Mouse (Mus musculus) lung, postnatal 36 days (tissue): ENCODE results near the gene Disc1.
A peak's percentile ranks its signal among the peaks of the same experiment; 100 is the strongest.

Source experiments
- DNase-seq: peaks from one replicate; pipeline ENCODE4 v3.0.0; 2022; ENCODE audit warnings: mixed read lengths

Disc1 gene

DNA sequence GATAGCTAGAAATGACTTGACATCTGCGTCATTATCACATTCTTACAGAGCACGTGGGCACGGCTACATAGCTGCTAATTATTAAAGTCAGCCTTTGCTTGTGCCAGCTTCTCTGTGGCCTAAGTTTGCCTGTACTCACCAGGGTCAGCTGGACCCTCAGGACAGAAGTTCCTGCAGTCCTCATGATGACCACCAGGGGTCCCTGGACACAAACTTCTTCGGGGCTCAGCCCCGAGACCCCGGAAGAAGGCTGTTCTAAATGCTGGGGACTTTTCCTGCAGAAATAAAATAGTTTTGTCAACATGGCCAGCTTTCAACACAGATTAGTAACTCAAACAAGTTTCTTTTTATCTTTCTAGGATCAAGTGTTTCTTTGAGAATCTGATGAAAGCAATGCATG lies 74.3 kb downstream of the Disc1 start:
- DNase-seq = peak; percentile 51

DNA sequence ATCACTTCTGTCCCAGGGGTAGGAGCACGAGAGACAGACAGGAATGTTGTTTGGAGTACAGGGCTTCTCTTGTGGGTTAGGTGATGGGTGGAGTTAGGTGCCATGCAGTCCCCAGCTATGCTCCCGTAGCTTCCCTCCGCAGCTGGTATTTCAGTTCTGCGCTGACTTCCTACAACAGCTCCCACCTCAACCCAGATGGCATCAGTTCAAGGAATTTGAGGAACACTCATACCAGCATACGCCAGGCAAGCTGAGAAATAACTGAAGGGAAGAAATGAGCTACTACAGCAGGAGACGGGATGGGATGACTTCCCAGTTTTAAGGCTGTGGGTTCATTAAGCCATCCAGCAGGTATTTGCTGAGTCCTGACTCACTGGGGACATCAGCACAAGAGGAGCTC lies 76.8 kb downstream of the Disc1 start:
- no peak for DNase-seq

DNA sequence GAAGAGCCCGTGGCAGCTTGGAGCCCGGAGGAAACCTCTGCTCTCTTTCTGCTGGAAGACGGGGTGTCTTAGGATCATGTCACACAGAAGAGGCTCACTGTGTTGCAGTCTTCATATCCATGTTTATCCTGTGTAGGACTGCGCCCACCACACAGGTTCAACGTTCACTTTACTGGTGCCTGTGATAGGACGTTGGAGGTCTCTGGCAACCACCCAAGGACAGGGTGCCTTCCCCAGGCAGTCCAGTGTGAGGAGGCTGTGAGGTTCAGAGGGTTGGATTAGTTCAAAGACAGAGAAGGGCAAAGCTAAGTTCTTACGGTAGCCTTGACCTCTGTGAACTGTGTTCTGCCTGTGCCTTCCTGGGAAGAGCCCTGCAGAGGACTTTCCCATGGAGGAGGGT lies 77.3 kb downstream of the Disc1 start:
- DNase-seq = no peak

DNA sequence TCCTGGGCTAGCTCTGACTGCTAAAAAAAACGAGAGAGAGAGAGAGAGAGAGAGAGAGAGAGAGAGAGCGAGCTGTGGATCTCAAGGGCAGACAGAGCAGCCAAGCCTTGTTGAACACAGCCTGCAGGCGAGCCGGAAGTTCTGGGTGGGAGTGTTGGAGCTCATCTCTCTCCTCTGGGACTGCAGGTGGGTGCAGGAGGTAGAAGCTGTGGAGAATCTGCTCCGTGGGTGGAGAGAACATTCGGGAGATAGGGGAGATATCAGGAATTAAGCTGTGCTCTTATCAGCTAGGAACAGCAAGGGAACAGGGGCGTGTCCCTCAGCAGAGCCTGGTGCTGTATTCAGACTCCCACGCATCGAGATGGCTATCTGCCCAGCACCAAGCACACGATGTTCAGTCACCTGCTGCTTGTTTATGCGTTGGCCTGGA lies 79.7 kb downstream of the Disc1 start:
- peak; percentile 76 for DNase-seq

DNA sequence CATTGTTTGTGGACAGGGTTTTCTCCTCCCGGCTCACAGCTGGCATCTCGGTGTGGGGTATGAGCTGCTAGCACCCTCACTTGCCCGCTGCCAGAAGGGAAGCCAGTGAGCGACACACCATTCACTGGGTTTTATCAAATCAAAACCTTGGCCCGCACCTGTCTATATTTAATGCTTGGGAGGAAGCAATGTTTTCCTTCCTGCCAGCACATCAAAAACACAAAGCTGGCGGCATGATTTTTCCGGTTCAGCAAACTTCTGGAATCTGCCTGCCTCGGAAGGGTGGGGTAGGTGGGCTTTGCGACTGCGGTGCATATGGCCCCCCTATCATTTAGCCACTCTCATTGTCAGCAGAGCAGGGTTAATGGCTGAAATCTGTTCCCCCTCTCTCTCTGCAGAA lies 80.9 kb downstream of the Disc1 start:
- DNase-seq = peak; percentile 25

DNA sequence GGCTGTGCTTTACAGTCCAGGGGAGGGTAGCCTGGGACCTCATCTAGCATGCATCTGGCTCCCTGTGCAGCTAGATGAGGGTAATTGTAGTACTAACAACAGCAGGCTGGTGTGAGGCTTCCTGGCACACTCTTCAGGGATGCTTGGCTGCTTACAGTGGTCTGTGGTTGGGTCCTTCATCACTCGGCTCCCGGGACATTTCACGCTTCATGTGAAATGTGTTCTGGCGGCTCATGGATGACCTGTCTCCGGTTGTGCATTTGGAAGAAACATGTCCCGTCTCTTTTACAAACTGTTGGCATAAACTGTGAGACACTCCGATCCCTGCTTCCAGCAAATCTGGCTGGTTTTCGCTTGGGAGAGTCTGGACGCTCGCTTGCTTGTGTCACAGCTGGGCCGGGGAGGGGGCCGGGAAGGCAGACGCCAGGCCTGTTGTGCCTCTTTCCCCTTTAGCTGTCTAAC lies 85.7 kb downstream of the Disc1 start:
- DNase-seq = no peak

DNA sequence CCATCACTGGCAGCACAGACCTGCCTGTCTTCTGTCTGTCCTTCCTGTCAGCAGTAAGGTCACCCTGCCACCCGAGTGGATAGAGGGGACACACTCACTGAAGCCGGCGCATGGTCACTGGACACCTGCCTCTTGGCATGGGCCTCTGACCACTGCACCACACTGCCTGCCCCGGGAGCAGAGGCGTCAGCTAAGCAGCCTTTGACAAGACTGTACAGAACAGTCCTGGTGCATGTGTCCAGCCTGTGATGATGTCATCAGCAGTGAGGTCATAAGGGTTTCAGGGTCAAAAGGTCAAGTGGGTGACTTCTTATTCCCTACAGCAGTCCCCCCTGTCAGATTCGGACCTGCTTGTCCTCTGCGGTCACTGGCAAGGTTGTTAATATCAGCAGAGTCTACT lies 87.0 kb downstream of the Disc1 start:
- no peak for DNase-seq

DNA sequence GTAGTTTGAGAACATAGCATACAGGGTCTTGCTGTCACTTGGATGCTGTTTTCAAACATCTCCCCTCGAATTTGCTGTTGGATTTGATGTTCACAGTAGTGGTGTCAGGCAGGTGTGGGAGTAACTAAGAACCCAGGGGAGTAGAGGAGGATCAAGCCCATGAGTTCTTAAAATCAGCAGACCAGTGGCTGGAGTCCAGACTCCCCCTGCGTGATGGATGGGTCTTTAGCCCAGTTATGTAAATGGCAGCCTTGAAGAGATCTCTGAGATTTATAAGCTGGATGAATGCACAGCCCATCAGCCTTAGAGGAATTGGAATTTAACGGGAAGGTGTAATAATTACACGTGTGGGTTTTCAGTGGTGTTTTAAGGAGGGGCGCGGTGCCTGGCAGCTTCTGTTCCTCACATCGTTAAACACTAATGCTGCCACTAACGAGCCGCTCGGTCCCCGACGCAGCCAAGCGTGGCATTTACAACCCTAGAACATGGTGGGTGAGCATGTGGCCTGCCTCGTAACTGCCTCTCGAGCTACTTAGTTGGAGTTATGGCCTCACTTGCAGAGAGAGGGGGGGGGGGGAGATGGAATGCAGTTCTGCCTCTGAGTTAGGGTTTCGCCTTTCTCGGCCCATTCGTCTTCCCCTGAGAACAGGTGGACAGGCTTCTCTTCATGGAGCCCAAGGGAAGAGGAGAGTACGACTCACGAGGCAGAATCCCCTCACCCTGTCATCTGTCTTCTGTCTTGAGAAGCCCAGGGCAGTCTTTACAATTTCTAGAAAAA lies 103.1 kb downstream of the Disc1 start:
- DNase-seq = no peak

DNA sequence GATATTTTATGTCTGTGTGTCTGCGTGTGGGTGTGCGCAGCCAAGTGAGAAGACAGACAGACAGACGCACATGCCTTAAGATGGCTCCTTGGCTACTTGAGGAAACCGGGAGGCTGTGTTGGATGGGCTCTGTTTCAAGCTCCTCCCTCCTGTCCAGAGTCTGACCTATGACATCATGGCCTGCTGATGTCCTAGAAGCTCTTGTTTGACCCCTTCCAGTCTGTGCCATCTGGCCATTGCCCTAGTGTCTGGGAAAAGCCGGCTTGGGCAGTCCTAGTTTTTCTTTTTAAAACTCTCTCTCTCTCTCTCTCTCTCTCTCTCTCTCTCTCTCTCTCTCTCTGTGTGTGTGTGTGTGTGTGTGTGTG lies 103.6 kb downstream of the Disc1 start:
- peak; percentile 39 for DNase-seq

DNA sequence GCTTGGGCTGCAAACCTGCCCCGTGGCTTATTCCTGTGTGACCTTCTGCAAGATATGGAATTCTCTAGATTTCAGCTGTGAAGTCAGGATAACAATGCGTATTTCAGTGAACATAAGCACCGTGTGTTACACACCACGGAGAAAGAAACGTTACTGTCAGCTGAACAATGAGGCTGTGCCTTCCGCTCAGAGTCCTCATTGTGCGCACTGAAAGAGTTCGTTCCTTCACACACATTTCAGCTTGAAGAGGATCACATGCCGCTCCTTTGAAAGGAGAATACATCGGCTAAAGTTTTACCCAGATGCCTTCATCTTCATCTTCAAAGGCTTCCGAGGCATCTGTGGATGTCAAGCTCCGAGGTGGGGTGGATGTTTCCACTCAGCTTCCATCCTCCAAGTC lies 105.4 kb downstream of the Disc1 start:
- no peak for DNase-seq

DNA sequence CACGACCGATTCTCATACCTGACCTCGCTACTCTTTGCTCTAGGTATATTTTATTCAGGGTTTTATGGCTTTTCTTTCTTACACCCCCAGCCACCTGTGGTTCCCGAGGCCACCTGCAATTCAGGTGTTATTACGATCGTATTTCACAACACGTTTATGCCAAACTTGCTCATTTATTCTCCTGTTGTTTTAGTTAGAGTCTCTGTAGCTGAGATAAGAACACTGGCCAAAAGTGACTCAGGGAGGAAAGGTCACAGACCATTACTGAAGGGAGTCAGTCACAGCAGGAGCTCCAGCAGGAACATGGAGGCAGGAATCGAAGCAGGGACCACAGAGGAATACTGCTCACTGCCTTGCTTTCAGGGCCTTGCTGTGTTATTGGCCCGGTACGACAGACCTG lies 109.5 kb downstream of the Disc1 start:
- DNase-seq = no peak

DNA sequence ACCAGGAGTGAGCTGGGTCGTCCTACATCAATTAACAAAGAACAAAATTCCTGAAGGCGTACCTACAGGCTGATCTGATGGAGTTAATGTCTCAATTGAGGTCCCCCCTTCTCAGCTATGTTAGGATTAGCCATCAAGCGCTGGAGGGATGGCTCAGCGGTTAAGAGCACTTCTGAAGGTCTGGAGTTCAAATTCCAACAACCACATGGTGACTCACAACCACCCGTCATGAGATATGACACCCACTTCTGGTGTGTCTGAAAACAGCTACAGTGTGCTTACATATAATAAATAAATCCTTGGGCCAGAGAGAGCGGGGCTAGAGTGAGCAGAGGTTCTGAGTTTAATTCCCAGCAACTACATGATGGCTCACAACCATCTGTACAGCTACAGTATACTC lies 109.9 kb downstream of the Disc1 start:
- DNase-seq = no peak

DNA sequence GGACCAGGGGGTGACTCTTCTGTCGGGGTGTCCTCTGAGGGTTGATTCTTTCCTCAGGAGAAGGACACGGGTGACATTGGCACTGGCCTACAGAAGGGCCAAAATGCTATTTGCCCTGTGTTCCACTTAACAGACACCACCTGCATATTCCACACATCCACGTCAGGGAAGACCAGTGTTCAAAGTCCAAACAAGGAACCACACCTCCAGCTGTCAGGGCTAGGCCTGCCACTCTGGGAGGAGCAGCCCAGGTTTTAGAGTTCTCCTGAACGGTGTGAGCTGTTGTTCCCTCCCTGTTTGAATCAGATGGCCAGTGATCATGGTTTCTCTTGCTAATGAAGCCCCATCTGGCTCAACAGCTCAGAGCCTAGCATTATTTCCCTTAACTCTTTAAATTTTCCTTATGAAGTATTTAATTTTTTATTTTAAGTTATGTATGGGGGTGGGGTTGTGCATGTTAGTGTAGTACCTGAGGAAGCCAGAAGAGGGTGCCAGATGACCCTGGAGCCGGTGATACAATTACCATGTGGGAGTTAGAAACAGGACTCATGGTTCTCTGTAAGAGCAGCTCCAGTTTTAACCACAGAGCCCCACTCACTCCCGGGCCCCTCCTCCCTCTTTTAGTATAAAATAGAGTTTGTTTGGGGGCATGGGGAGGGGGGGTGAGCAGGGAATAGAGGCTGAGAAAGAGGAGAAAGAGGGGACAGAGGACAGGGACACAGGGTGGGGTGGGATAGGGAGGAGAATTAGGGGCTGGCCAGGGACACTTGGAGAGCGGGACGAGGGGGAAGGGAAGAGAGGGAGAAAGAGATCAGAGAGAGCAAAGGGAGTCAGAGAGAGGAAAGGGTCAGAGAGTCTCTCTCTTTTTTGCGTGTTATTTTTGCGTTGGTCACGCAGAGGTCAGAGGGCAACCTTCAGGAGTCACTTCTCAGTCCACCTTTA lies 111.8 kb downstream of the Disc1 start:
- peak; percentile 69 for DNase-seq

DNA sequence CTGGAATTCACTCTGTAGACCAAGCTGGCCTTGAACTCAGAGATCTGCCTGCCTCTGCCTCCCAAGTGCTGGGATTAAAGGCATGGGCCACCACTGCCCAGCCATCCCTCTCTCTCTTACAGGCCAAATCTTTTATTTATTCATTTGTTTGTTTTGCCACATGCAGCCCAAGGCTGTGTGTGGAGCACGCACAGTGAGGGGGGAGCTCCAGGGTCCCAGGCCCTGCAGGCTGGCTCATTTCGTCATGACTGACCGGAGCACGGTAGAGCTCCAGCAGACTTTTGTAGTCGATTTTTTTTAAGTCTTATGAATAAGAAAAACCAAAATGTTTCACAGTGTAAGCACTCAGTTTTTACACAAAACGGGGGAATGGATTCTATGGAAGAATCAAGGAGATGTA lies 112.5 kb downstream of the Disc1 start:
- DNase-seq = no peak

DNA sequence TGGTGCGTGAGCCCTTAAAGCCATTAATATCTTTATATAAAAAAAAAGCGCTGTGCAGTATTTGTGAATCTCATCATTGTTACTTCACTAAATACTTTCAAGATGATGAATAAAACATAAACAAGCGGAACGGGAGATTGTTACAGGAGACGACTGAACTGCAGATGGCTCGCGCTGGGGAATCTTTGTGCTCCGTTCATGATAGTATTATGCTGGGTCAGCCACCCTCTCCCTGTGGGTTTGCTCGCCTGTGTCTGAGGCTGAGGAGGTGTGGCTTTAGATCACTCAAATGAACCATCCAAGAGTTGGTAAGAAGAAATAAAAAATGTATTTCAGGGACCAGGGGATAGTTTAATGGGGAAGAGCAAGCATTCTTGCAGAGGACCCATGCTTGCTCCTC lies 113.0 kb downstream of the Disc1 start:
- DNase-seq = no peak

DNA sequence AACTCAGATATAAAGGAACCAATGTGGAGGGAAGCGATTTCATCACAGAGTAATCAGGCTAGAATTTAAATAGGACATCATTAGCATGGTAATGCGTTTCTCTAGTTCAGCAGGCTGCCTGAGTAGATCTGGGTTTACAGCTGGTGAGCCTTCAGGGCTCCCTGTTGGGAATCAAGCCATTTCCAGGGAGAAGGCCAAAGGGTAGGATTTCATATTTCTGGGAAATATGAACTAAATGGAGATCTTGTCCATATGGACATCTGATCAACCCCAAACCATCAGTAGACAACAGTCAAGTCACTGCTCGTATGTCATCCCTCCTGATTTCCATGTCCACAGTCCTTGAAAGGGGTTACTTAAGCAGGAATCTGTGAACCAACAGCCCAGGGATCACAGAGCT lies 115.6 kb downstream of the Disc1 start:
- peak; percentile 36 for DNase-seq

DNA sequence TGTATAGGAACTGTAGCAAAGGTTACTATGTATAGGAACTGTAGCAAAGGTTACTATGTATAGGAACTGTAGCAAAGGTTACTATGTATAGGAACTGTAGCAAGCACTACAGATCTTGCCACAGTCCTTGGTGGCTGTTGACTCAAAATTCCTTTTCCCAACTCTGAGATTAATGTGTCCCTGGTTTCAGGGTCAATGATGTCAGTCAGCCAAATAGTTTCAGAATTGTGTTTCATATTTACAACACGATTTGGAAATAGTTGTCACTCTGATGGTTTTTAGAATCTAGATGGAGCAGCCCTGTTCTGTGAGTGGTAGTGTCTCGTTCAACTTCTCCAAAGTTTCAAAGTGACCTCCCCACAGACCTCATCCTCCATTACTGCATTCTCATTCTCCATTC lies 117.5 kb downstream of the Disc1 start:
- no peak for DNase-seq

DNA sequence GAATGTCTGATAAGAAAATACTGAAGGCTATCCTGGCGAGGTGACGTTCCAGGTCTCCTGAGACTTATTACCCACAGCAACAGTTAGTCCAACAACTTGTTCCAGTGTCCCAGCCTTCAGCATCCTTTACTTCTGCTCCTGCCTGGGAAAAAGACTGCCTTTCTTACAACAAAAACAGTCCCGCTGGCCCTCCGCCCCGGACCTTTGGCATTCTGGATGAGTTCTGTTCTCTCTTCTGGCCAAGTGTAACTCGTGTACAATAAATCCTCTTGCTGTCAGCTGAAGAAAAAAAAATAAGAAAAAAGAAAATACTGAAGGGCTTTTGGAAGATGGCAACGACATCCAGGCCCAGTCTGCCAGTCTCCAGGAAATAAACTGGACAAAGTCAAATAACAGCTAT lies 120.2 kb downstream of the Disc1 start:
- peak; percentile 81 for DNase-seq

DNA sequence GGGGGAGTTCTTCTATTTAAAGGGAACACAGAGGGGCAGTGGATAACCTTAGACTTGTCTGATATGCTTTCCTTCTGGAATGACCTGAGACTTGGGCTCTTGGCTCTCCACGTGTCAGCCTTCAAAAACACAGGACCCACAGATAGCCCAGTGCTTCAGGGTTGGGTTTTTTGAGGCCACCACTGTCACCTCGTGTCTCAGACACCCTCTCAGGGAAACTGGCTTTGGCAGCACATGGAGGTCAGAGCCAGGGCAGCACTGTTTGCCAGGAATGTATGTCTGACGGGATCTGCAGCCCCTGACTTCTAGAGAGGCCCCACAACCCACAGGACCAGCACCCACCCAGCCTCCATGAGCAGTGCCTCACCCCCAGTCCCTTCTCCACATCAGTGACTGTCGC lies 120.9 kb downstream of the Disc1 start:
- DNase-seq = peak; percentile 63

DNA sequence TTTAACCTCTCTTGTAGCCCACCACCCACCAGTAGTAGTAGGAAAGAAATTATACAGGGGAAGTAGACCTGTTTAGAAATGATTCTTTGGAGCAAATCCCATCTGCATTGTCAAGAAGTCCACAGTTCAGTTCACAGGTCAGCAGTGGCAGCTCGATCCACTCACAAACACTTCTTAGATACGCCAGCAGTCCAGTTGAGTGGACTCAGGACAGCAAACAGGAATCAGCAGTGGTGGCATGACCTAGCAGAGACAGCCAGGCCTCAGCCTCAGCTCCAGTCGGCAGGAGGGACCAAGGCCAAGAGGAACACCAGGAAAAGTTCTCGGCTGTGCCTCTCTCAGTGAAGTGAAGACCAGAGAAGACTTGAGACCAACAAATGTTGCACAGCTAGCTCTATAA lies 121.7 kb downstream of the Disc1 start:
- peak; percentile 70 for DNase-seq

DNA sequence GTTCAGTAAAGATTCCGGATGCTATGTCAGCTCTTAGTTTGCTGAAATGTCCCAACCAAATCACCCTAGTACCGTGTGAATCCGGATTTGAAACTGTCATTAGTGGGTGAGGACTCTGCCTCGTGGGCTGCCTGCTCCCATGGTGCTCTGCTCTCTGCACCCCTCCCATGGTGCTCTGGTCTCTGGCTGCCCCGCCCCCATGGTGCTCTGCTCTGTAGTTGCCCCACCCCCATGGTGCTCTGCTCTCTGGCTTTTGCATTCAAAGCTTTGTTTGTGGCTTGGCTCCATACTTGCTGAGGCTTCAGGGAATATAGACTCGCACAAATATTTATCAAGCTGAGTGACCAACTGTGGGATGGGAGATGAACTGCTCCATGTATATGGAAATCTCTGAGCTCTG lies 123.1 kb downstream of the Disc1 start:
- DNase-seq = no peak

DNA sequence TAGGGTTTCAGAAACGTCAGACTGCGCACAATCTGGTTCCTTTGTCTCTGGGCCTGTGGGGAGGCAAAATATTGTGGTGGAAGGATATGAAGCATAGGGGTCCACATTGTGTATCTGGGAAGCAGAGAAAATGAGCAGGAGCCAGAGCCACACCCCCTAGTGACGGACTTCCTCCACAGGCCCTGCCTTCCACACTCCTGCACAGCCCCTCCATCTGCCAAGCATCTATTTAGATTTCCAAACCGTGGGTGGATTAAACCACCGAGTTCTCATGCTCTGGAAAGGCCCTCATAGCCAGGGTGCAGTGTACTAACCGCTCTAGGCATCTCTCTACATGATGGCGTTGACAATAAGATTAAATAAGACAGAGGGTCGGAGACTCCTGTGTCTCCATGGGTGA lies 124.0 kb downstream of the Disc1 start:
- no peak for DNase-seq

DNA sequence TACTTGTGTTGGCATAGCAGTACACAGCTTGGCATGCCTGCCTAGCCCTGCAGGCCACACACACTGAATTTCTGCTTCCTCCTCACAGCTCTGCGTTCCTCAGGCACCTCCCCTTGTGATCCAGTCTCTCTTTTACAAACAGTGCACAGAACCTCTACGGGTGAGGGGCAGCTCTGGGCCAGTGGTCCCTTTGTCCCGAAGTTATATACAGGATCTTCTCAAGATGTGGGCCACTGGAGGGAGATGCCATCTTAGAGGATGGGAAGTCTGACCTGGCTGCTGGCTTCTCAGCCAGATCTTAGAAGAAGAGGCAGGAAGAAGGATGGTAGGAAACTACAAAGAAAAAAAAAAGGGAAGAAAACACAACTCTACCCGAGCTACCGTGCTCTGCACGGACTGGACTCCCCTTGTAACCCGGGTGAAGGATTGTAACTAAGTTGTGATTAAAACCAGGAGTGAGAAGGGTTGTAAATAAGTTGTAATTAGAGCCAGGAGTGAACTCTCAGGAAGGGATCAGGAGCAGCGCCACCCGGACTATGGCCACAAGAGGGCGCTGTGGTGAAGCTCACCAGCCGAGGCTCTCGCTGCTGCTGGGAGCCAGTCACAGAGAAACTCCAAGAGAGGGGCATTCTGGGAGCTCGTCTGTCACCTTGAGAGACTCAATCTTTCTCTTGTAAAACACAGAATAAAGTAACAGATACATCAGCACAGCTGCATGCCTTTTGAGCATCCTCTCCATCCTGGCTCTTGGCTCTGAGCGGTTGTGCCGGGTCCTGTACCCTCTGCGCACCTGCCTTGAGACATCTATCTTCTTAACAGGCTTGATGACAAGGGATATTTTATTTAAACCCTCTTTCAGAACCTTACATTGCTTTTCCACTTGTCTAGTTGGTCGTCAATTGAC lies 129.8 kb downstream of the Disc1 start:
- DNase-seq = peak; percentile 89
